Mouse (Mus musculus): ENCODE measurements around the gene Gm3604. TPM values are rescaled to one million over a fixed set of nuclear protein-coding genes. Genes with fewer than 3 reads are reported as not detected.
A peak's percentile ranks its signal among the peaks of the same experiment; 100 is the strongest.
"Not testable (repeated sequence)": the region's sequence is repeated elsewhere in the genome, so short reads cannot be mapped to it uniquely, and the experiment has no call there.

The Gm3604 gene
- polyA plus RNA-seq (2012; rRNA removed) = 1.1 and 1.6 TPM in 2 replicates

DNA sequence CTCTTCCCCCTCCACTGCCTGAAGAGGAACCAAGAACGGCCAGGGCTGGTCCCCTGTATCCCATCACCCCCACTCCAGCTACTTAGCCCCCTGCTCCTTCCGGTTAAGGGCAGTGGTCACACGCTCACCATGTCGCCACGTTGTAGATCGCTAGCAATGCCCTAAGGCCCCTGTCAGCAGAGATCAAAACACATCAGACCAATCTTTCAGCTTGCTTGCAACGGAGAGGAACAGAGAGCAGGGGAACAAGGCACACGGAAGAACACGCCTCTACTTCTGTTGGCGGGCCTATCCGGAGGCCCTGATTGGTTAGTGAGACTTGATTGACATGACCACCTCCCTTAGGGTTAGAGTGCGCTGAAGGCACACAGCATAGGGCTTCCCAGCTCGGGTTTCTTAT is at the start of gene Gm3604:
TSS of gene Gm3604 (minus strand) at position 226 of the 400 bp plus-strand sequence.
- DNase-seq (ENCODE audit: extremely low spot score in 1 of 2, low spot score in 1 of 2) = peak; percentile 3 to 27

GRCm38 (mm10) chr13:62399206-62399605 is 16.2 kb upstream of the Gm3604 start:
- DNase-seq (ENCODE audit: extremely low spot score in 1 of 2, low spot score in 1 of 2) = not testable (repeated sequence)

GRCm38 (mm10) chr13:62390076-62390620 is 7.2 kb upstream of the Gm3604 start:
- DNase-seq (ENCODE audit: extremely low spot score in 1 of 2, low spot score in 1 of 2) = not testable (repeated sequence)

DNA sequence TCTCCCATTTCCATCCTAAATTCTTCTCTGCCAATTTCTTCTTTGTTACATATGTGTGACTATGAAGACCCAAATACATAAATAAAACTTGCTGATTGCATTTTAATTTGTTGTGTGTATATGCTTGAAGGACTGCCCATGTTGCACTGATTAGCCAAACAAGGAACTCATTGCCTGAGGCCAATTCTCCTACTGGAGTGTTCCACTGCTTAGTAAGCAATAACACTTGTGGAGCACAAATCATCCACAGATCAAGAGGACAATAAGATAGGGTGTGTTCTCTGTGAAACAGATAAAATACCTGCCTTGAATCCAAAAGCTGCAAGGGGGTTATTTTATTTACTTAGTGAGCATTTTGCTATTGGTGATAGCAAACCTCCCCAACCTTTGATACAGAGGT is 51.2 kb downstream of the Gm3604 start:
- no peak for DNase-seq (ENCODE audit: extremely low spot score in 1 of 2, low spot score in 1 of 2)

GRCm38 (mm10) chr13:62331381-62331780 is 51.6 kb downstream of the Gm3604 start:
- no peak for DNase-seq (ENCODE audit: extremely low spot score in 1 of 2, low spot score in 1 of 2)

Other genes starting within 250 kb of the Gm3604 start
- 5.3 and 6.4 TPM in 2 replicates for gene Gm49359, start 83.7 kb upstream of the Gm3604 start, polyA plus RNA-seq (2012; rRNA removed)
- gene Zfp935, start 175.3 kb upstream of the Gm3604 start, polyA plus RNA-seq (2012; rRNA removed) = not detected in 2 replicates
- 7.1 and 7.6 TPM in 2 replicates for gene Zfp934, start 188.0 kb upstream of the Gm3604 start, polyA plus RNA-seq (2012; rRNA removed)
- gene 6720489N17Rik, start 241.0 kb upstream of the Gm3604 start, polyA plus RNA-seq (2012; rRNA removed) = 3.2 and 3.7 TPM in 2 replicates